Mouse (Mus musculus) gastrocnemius, adult 18-20 months (tissue): ENCODE measurements around the gene Fat2. TPM values are rescaled to one million over a fixed set of nuclear protein-coding genes. Genes with fewer than 3 reads are reported as not detected.

Experiments used
- total RNA-seq, 2 experiments: library from RNA; stranded (reverse); gene quantifications; 2 replicates each; pipeline ENCODE4 v1.2.3; 2021

The Fat2 gene
- total RNA-seq, 2 experiments from 2014 or later = 0.02 to 0.05 TPM

Other genes with a start within 250 kb of the Fat2 start
- gene Gm2a, start 238.4 kb downstream of the Fat2 start, total RNA-seq = 1 to 10 TPM; 8.2 TPM
- gene Slc36a3, start 184.9 kb downstream of the Fat2 start, total RNA-seq = not detected
- gene Slc36a2, start 151.5 kb downstream of the Fat2 start, total RNA-seq = 1 to 10 TPM in 1 of 2 experiments, under 1 TPM in 1; 0.66 to 1.4 TPM
- gene Slc36a1, start 132.2 kb downstream of the Fat2 start, total RNA-seq = 1 to 10 TPM; 5.3 to 6.4 TPM
- gene Sparc, start 86.6 kb upstream of the Fat2 start, total RNA-seq = 100 to 1,000 TPM; 141 to 200 TPM
- gene Atox1, start 124.7 kb upstream of the Fat2 start, total RNA-seq = 10 to 100 TPM; 38.2 to 40.3 TPM
- gene G3bp1, start 133.1 kb upstream of the Fat2 start, total RNA-seq = 10 to 100 TPM; 50.7 to 55.5 TPM